Mouse (Mus musculus) Muller cell, postnatal 12 days (primary cell): Measurements from ENCODE around the gene Gm49337.

Source experiments
- DNase-seq: peaks from one replicate; pipeline ENCODE4 v3.0.0-alpha.2; 2015; ENCODE audit errors: inconsistent ontology term

The Gm49337 gene

GRCm38 (mm10) chr4:116162142-116162541, 11.0 kb upstream of the Gm49337 start:
- DNase-seq: peak; percentile 38

DNA sequence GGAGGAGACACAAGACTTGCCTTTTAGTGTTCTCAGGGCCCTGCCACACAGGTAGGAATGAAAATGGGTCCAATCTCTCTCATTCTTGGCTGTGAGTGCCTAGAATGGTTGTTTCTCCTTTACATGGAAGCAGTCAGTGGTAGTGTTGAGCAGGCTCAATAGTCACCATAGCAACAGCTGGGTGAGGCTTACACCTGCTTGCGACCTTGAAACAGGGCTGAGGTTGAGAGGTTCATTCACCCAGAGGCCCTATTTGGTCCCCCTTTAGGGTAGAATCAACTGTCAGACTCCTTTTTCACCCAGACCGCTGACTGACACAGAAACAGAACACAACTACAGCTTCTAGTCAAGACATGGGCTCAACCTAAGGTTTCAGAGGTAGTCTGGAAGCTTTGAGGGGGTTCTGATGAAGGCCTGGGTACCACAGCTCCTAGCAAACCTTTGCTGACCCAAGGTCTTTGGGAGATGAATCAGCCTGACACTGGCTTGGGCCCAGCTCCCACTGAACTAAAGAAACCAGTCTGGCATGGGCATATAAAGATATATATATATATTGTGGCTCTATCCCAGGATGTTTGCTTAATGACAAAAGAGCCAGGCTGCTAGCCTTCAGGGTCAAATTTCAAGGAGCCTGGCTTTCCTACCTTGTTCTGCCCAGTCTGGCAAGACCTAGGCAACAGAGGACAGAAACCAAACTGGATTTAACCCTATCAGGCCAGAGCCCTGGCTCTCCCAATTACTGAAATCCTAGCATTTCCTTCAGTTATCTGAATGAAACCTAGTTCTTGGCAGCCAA, 8.2 kb upstream of the Gm49337 start:
- DNase-seq: no peak

- no peak for DNase-seq
These were observed 7.3 kb upstream of the Gm49337 start for GRCm38 (mm10) chr4:116165708-116166407.

DNA sequence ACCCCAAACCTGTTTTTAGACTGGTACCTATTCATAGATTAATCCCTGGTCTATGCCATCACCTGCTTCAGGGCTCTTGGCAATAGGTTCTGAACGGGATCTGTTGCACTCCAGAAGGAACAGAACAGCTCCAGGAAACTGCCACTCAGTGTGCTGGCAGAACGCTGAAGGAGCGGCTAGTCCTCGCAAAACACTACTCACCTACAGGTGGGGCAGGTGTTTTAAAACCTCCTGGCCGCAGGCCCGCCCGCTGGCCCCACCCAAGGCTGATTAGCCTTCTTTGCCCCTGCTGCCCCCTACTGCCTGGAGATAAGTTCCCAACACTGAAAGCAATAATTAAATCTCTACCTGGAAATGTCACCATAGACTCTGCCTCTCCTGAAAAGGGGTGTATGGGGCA, 5.8 kb upstream of the Gm49337 start, which contains the start of gene Tspan1:
Gene Tspan1 (minus strand): TSS at position 198 of the 400 bp plus-strand sequence.
- no peak for DNase-seq

DNA sequence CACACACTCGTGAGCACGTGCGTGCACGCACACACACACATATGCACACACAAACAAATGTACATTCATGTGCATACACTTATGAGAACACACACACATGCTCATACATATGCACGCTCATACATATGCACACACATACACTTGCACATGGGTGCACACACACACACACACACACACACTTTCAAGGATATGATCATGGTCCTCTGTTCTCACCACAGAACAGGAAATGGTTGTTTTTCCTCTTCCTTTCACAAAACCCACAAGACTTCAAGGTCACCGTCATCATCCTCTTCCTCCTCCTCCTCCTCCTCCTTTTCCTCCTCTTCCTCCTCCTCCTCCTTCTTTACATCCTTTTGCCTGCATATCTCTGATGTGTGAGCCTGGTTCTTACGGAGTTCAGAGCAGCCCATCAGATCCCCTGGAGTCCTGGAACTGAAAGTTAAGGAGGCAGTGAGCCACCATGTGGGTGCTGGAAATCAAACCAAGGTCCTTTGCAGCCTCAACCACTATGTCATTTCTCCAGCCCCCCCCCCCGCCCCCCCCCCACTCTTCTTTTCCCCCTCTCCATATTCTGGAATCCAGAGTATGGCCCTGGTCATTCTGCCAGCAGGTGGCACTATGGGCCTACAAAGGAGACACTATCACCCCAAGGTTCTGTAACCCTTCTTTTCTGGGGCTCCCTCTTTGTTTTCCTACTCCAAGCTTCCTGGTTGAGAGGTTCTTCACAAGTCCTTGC, 4.4 kb upstream of the Gm49337 start:
- DNase-seq: peak; percentile 33

- DNase-seq: no peak
These were observed 3.9 kb upstream of the Gm49337 start for GRCm38 (mm10) chr4:116169353-116169672.

DNA sequence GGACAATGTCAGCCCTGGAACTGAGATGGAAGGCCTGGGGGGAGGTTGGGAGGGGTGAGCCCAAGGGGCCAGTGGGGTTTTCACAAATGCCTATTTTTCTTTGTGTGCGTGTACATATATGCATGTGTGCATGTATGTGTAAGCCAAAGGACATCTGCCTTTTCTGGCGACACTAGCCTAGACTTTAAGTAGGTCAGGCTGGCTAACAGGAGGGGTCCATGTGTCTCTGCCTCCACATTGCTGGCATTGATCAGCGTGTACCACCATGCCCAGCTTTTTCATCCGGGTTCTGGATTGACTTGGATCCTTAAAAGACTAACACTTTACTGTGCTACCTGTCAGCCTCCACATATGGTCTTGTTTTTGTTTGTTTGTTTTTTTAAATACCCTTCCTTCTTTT, 568 bp downstream of the Gm49337 start:
- DNase-seq: no peak

GRCm38 (mm10) chr4:116174466-116175116, 1.4 kb downstream of the Gm49337 start:
- no peak for DNase-seq

DNA sequence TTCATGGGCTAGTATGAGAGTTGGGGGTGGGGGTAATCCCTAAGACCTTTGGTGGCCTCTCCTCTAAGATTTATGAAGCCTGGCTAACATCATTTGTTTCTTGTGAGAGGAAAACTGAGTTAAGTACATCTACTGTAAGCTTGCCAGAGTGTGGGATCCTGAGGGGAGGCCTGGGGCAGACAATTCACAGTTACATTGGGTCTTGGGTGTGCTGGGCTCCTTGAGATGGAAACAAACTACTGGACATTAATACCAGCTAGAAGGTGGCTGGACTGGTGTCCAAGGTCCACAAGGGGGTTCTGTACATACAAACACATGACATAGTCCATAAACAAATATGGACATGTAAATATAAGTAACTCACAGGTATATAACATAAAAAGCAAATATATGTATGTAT, 2.0 kb downstream of the Gm49337 start:
- DNase-seq: no peak

- peak; percentile 19 for DNase-seq
These were observed 2.7 kb downstream of the Gm49337 start for GRCm38 (mm10) chr4:116175711-116176542.

GRCm38 (mm10) chr4:116176543-116176988, 3.4 kb downstream of the Gm49337 start:
- DNase-seq: peak; percentile 76

DNA sequence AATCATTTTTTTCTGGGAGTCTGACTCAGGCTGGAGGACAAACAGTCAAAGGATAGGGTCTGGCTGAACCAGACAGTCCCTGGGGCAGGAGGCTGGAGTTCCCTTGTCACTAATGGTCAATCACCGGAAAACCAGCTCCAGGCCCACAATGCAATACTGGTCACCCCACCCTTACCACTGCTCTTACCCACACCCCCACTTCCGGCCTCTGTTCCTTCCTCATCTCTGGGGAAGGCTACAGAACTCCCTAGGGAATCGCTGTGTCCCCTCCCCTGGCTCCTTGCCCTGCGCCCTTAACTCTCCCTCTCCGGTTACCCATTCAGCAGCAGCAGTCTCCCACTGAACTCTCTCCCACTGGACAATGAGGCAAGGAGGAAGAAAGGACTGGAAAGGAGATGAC, 4.0 kb downstream of the Gm49337 start:
- DNase-seq: peak; percentile 60

DNA sequence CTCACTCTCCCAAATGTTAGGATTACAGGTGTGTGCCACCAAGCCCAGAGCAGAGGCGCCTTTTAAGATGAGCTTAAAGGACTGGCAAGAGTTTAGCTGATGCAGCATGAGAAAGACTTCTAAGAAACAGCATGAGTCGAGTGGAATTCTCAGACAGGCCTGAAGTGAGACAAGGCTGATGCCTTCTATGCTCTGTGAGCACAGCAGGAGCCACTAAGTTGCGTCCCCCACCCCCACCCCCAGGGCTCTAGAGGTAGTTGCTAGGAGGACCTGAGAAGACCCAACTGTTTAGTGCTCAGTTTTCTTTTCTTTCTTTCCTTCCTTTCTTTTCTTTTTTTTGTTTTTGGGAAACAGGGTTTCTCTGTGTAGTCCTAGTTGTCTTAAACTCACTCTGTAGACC, 8.9 kb downstream of the Gm49337 start:
- DNase-seq: peak; percentile 36

GRCm38 (mm10) chr4:116182745-116183144, 9.6 kb downstream of the Gm49337 start:
- DNase-seq: peak; percentile 58

DNA sequence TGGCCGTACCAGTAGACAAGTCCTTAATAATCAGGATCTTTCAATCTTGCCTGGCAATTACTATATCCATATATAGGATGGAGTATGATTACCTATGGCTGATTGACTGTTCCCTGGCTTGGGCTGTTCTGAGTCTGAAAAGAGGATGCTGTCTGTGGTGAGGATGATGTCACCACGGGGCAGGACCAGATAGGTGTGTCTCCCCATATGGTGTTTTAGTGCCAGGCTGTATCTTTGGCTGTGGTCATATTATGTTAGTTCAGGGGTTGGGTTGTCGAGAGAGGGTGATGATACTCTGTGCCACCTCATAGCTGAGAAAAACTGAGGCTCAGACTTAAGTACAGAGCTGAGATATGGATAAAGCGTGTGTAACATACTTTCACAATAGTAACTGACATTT, 11.9 kb downstream of the Gm49337 start:
- no peak for DNase-seq

GRCm38 (mm10) chr4:116192286-116192835, 19.2 kb downstream of the Gm49337 start:
- no peak for DNase-seq

DNA sequence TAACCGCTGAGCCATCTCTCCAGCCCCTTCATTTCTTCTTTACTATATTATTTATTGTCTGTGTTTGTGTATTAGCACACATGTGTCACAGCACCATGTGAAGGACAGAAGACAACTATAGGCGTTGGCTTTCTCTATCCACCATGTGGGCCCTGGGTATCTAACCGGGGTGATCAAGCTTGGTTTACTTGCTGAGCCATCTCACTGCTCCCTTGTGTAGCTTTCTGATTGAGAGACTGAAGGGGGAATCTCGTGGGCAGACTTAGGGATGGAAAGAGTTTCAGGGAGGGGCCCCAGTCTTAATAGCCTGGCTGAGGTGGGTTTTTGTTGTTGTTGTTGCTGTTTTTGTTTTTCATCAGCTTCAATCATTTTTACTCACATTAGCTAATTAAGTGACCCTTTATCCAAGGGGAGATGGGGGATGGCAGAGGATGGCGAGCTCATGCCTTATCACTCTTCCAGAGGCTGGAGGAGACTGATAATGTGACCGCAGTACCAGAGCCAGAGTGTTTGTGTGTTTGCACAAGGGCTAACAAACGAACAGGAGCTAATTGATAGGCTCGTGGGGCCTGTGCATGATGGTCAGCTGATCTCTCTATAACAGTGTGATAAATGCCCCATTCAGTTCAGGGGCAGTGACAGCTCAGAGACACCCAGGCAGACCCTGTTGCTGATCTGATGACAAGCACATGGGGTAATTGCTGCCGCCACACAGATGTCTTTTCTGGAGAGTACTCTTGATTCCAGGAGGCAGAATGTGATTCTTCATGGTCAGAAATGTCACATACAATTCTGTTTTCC, 20.6 kb downstream of the Gm49337 start:
- no peak for DNase-seq

DNA sequence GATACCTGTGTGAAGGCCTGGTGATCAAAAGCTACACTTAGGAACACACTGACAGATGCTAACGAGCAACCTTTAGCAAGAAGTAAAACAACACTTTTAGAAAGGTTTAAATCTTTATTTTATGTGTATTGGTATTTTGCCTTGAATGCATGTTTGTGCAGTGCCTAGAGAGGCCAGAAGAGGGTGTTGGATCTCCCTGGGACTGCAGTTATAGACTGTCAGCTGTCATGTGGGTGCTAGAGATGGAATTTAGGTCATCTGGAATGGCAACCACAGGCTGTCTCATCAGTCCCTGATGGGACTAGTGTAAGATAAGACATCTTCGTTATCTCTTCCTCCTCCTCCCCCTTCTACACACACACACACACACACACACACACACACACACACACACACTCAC, 25.2 kb downstream of the Gm49337 start:
- peak; percentile 26 for DNase-seq

DNA sequence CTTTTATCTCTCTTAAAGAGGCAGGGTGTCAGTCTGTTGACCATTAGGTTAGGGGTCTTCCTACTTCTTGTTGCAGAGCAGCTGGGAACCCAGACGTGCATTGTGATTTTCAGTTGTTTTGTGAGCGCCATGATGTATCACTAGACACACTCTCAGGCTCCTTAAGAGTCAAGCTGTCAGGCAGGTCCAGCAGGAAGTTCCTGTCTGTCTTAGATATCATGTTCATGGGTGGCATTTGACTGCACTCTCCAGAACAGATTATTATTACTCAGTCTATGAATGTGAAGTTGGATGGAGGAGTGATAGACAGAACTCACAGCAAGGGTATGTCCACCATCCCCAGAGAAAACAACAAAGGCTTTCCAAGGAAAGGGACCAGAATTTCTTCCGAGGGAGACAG, 31.2 kb downstream of the Gm49337 start:
- no peak for DNase-seq

- DNase-seq: no peak
These were observed 33.3 kb downstream of the Gm49337 start for GRCm38 (mm10) chr4:116206531-116206930.
